Comparison of ENCODE assay signal across 19 mouse cellular contexts in the genomic region with DNA sequence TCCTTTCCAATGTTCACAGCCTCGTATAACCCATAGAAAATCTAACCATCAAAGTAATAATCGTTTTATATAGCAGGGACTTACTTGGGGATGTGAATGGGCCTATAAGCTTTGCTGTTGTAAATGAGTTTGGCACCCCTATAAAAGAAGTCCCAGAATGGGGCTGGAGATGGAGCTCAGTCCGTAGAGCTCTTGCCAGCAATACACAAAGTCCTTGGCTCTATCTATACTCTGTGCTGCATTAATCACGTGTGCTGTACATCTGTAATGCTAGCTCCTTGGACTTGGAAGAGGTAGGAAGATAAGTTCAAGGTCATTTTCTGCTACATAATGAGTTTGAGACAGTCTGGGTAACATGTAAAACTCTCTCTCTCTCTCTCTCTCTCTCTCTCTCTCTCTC.
"Had no signal": no experiment of that assay in that cellular context is flagged by ENCODE, and none has a peak within 500 bp of the region (broad histone marks: within the 10 kb centered on the region; RNA-seq: fewer than 3 reads in every experiment).

No protein-coding gene starts in this region.

- H3K9ac ChIP-seq: midbrain, embryonic 12.5 days; neural tube, embryonic 13.5 days; neural tube, embryonic 15.5 days had no signal

- H3K4me1 ChIP-seq: midbrain, embryonic 10.5 days; midbrain, embryonic 12.5 days; neural tube, embryonic 13.5 days; neural tube, embryonic 15.5 days had no signal

- ATAC-seq: lung, postnatal 0 days; midbrain, embryonic 16.5 days had no signal

- H3K9me3 ChIP-seq: midbrain, embryonic 10.5 days; midbrain, embryonic 12.5 days; neural tube, embryonic 13.5 days; neural tube, embryonic 15.5 days had no signal

- H3K36me3 ChIP-seq: midbrain, embryonic 10.5 days; midbrain, embryonic 12.5 days; neural tube, embryonic 13.5 days; neural tube, embryonic 15.5 days had no signal

- H3K4me2 ChIP-seq: midbrain, embryonic 12.5 days; neural tube, embryonic 13.5 days; neural tube, embryonic 15.5 days had no signal

- H3K4me3 ChIP-seq: midbrain, embryonic 10.5 days; midbrain, embryonic 12.5 days; myocyte; neural tube, embryonic 13.5 days; neural tube, embryonic 15.5 days had no signal

- H3K27me3 ChIP-seq: midbrain, embryonic 12.5 days; neural tube, embryonic 13.5 days; neural tube, embryonic 15.5 days had no signal

- DNase-seq: lung, adult 2 months; lung, postnatal 14 days; lung, postnatal 4 days; midbrain, embryonic 14.5 days; retina, postnatal 1 day; right cerebral cortex, adult 18-20 months; right cerebral cortex, postnatal 25 days; right cerebral cortex, postnatal 4 days; spleen, adult 18-20 months; thymus, adult 18-20 months; thymus, postnatal 14 days; thymus, postnatal 36 days had no signal

- H3K27ac ChIP-seq: midbrain, embryonic 10.5 days; midbrain, embryonic 12.5 days; neural tube, embryonic 13.5 days; neural tube, embryonic 15.5 days had no signal
